Mouse (Mus musculus): ENCODE data around the gene Tmem125.
A peak's percentile ranks its signal among the peaks of the same experiment; 100 is the strongest.
"Not testable (repeated sequence)": the region's sequence is repeated elsewhere in the genome, so short reads cannot be mapped to it uniquely, and the experiment has no call there.

Gene Tmem125

DNA sequence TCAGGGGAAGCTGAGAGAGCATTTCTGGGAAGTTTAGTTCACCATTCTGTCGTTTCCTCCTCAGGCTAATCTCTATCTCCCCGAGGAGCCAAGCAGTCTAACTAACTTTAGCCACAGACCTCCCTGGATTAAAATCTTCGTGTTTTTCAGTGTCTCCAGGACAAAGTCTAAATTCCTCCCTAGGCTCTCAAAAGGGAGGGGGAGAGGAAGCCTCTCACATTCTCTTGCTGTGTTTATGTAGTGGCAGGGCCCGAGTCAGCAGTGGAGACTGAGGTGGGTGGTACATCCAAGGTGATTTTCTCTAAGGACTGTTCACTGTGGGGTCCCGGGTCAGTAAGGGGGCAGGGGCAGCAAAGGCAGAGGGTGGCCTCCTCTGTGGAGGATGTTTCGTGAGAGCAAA is 6.0 kb downstream of the Tmem125 start:
- no peak for DNase-seq (ENCODE audit: low spot score in 2 of 2)

GRCm38 (mm10) chr4:118535610-118536009 is 8.2 kb downstream of the Tmem125 start:
- no peak for DNase-seq (ENCODE audit: low spot score in 2 of 2)

DNA sequence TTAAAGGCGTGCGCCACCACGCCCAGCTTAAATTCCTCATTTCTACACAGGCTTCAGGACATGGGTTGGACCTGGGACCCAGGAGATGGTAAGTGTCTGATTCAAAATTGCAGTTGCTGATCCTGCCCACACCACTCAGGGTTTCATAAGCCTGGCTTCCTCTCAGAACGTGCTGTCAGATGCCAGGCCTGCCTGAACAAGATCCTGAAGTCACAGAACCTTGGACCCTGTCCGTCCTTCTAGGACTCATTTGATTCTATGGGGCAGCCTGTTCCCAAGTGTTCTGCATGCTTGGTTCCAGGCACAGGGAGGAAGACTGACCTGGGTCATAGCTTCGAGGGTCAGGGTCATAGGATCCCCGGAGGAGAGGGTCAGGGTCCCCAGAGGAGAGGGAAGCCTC is 10.2 kb downstream of the Tmem125 start:
- no peak for DNase-seq (ENCODE audit: low spot score in 2 of 2)

DNA sequence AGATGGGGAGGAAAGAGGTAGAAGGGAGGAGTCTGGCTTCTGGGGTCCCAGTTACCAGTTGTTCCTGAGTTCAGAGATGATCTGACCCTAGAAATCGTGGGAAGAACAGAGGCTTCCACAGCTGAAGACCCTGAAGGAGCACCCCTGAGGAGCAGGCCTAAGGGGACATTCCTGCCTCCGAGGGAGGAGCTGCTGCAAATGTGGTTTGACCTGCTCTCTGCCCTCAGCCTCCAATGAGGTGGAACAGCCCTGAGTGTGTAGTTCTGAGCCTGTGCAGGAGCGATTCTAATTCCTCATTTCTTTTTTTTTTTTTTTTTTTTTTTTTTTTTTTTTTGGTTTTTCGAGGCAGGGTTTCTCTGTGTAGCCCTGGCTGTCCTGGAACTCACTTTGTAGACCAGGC is 10.7 kb downstream of the Tmem125 start:
- DNase-seq (ENCODE audit: low spot score in 2 of 2), result no peak

DNA sequence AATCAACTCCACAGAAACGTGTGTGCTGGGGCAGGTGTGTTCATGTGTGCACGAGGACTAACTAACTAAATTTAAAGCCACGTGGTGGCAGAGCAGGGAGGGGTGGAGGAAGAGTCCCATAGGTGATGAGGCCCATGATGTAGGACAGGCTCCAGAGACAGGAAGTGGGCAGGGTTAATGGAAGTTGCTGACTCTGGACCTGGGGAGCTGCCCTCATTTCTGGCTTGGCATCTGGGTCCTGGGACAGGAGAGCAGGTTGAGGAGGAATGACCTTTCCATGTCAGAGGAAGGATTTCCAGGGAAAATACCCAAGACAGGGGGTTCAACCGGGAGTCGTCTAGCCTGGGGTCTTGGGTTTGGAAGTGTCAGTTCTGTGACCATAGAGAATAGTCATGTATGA is 11.2 kb downstream of the Tmem125 start:
- no peak for DNase-seq (ENCODE audit: low spot score in 2 of 2)

DNA sequence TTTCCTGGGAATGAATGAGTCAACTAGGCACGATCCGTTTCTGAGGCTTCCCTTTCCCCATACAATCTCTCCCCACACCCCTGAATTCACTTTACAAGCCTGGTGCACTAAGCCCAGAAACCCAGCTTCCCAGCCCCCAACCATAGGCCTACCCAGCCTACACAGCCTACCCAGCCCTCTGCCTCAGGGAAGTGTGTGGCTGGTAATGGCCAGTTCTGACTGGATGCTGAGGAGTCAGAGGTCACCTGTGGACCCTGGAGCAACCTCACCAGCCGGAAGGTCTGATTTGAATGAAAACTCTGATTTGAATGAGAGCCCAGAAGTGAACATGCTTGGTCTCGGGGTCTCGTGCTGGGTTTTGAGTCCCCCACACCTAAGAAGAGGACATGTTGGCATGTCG is 16.1 kb downstream of the Tmem125 start:
- no peak for DNase-seq (ENCODE audit: low spot score in 2 of 2)

- DNase-seq (ENCODE audit: low spot score in 2 of 2), result no peak
These were observed 16.5 kb downstream of the Tmem125 start for GRCm38 (mm10) chr4:118527335-118527681.

GRCm38 (mm10) chr4:118526408-118527334 is 17.2 kb downstream of the Tmem125 start, which contains the start of gene 2610528J11Rik:
2610528J11Rik (plus strand) TSS chr4:118526999.
- DNase-seq (ENCODE audit: low spot score in 2 of 2), result no peak

DNA sequence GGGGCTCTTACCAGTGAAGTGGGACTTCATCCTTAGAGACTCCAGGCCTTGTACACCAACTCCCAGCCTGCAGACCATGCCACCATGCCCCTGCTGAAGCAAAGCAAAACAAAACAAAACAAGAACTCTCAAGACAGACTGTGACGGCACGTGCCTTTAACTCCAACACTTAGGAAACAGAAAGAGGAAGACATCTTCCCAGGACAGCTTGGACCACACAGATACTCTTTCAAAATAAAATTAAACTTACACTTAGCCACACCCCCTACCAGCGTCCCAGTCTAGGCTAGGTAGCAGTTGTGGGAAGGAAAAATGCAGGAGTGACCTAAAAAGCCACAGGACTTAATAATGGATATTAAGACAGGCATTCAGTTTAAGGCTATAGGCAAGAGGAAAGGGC is 18.1 kb downstream of the Tmem125 start:
- no peak for DNase-seq (ENCODE audit: low spot score in 2 of 2)

GRCm38 (mm10) chr4:118523976-118524375 is 19.9 kb downstream of the Tmem125 start:
- no peak for DNase-seq (ENCODE audit: low spot score in 2 of 2)

DNA sequence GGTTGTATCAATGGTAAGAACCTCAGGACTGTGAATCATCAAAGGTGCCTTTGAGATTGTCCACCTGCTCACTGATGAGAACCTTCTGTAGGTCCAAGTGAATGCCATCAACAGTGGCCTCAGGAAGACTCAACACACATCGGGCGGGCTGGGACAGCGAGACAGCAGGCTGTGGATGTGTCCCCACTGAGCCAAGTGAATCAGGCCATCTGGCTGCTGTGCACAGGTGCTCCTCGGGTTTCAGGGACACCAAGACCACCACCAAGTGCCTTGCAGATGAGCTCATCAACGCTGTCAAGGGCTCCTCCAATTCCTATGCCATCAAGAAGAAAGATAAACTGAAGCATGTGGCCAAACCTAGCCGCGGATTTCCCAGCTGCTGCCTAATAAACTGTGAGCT is 21.6 kb downstream of the Tmem125 start:
- DNase-seq (ENCODE audit: low spot score in 2 of 2), result no peak

- DNase-seq (ENCODE audit: low spot score in 2 of 2), result no peak
These were observed 25.6 kb downstream of the Tmem125 start for GRCm38 (mm10) chr4:118518208-118518607.

GRCm38 (mm10) chr4:118517497-118518146 is 26.2 kb downstream of the Tmem125 start:
- no peak for DNase-seq (ENCODE audit: low spot score in 2 of 2)

DNA sequence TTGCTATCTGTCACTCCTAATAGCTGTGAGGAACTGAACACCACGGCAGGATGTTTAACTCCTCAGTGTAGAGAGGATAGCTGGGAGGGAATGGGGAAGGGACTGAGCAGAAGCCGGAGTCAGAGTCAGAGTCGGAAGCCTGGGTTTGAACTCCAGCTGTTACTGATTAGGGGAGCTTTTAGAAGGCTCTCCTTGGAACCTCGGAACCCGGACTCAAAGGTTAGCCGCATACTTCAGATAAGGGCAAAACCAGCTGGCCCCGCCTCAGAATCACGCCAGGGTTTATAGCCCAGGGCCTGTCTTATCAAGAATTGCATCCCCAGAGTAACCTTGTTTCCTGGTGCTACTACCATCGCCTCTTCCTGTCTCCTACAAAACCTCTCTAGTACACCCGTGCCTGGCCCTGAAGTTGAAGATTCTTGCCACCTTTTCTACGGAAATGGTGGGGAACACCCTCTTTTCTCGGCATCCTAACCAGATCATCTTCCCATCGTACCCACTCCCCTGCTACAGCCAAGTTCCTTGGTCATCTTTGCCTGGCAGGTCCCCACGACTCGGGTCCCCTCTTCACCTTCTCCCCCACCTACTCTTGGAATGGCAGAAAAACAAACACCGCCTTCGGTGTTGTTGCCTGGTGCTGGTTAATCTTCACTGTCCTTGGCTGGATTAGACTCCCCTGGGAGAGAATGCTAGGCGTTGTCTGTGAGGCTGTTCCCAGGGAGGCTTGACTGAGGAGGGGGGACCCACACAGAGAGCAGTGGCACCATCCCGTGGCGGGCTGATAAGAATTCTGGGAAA is 26.9 kb downstream of the Tmem125 start:
- DNase-seq (ENCODE audit: low spot score in 2 of 2), result no peak

DNA sequence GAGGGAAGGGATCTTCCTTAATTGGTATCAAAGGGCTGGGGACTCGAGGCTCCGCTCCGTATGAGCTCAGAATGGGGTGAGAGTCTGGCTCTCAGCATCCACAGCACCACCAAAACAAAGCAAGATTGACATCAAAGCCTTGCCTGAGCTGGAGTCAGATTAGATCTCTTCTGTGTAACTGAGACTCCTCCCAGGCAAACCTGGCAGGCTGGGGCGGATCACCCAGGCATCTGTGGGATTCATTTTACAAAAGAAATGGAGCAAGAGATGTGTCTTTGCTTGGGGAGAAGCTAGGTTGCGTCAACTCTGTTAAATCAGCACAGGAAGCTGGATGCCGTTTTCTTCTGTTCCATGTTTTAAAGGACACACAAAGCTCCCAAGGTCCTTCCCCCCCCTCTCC is 34.8 kb downstream of the Tmem125 start:
- peak in 1 of 2 experiments; percentile 15 for DNase-seq (ENCODE audit: low spot score in 2 of 2)

- not testable (repeated sequence) for DNase-seq (ENCODE audit: low spot score in 2 of 2)
These were observed 36.7 kb downstream of the Tmem125 start for GRCm38 (mm10) chr4:118507171-118507570.

GRCm38 (mm10) chr4:118505551-118505950 is 38.3 kb downstream of the Tmem125 start:
- no peak for DNase-seq (ENCODE audit: low spot score in 2 of 2)

DNA sequence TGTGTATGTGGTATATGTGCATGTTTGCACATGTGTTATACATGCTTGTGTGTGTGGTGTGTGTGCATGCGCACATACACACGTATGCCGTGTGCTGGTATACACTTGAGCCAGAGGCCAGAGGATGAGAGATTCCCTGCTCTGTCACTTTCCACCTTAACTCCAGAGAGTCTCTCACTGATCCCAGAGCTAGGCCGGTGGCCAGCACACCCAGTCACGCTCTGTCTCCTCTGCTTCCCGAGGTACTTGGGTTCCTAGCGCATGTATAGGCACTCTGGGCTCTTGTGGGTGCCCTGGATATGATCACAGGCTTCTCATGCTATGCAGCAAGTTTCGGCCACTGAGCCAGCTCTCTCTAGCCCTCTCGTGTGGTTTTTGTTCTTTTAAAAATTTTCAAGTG is 43.1 kb downstream of the Tmem125 start:
- no peak for DNase-seq (ENCODE audit: low spot score in 2 of 2)

DNA sequence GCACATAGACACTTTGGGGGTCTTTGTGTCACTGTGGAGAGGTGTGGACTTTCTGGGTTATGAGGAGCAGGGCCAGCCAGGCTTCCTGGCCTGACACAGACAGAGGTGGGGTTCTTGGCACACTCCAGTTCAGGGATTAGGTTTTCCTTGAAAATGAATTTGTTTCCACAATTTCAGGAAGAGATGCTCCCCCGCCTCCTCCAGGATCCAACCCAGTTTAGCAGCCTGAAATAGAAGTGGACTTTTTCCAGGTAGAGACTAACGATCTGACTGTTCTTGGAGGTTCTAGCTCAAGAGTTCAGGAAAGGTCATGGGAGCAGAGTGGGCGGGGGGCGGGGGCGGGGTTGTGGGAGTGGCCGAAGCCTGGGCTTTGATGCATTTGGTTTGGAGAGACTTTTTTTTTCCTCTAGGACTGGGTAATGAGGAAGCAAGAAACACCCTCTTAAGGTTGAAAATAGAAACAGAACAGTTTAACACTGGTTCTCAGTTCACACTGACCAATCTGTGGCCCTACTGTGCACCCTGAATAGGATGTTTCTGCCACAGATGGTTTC is 43.6 kb downstream of the Tmem125 start:
- peak; percentile 17 to 35 for DNase-seq (ENCODE audit: low spot score in 2 of 2)

Data from frontal cortex, postnatal 36 days (tissue).